Mouse (Mus musculus): ENCODE measurements at regions not wholly inside any gene's neighbourhood (a gene's known extent, or its start where the extent isn't known, plus 50 kb on each side); places are given as distances from the start of the nearest gene placed in this dataset.

DNA sequence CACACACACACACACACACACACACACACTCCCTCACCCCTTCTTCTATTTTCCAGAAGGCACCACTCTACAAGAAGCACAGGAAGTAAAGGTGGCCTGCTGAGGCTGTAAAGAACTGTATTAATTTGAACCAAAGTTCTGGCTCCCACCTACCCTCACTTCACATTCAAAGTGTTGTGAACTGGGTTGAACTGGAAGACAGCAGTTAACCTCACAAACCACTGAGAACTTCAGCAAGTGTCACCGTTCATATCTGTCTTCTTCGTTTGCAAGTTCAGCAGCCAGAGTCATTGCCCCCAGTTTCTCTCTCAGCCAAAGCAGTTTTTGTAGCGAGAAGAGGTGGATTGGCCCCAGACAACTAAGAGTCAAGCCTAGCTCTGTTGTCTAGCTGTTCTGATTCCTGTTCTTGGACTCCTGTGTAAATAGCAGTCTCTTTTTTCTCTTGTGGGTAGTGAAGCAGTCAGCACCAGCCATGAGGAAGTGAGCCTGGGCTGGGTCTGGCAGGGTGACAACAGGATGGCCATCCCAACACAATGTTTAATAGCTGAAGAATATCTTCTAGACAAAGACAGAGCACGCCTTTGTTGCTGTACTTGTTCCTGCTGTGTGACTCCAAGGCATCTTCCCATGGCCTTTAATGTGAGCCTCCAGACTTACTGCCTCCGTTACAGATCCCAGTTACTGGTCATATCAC, 452.0 kb upstream of the Meis1 start:
- no peaks in the 10 kb centered on the region for H3K36me3 ChIP-seq (ENCODE audit: control insufficient read depth, insufficient read depth, low read length, poor library complexity, severe bottlenecking)
- H3K27me3 ChIP-seq (ENCODE audit: control insufficient read depth, insufficient read depth, low read length, poor library complexity, severe bottlenecking), result no peaks in the 10 kb centered on the region
- DNase-seq (ENCODE audit: low read depth, low spot score), result no peak

DNA sequence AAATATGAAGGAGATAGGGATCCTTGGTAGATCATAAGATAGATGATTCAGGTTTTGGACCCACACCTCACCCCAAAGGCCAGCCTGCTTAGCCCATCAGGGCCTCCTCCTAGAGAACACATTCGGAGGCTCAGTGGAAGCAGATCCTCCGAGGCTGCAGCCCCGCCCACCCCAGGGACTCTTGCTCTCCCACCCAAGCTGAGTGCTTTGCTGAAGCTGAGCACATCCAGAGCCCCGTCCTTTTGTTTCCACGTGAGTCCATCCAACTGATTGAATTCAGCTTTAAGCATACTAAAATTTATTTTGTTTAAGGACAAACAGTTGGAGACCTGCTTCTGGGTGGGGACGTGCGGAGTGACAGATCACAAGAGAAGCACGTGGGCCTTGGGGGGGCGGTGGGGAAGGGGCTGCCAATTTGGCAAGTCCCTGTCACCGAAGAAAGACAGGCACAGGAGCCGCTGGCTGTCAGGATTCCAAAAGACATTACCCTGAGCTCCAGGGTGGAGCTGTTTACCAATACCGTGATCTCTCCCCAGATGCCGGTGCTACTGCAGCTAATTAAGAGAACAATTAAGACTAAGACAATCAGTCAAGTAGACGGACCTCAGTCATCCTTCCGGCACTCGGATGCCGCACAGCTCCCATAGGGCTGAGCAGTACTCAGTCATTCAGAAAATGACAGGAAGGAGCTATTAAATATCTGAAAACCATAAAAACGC, 448.9 kb upstream of the Spred2 start:
- DNase-seq (ENCODE audit: low read depth, low spot score), result no peak
- no peaks in the 10 kb centered on the region for H3K36me3 ChIP-seq (ENCODE audit: control insufficient read depth, insufficient read depth, low read length, poor library complexity, severe bottlenecking)
- H3K27me3 ChIP-seq (ENCODE audit: control insufficient read depth, insufficient read depth, low read length, poor library complexity, severe bottlenecking), result no peaks in the 10 kb centered on the region

DNA sequence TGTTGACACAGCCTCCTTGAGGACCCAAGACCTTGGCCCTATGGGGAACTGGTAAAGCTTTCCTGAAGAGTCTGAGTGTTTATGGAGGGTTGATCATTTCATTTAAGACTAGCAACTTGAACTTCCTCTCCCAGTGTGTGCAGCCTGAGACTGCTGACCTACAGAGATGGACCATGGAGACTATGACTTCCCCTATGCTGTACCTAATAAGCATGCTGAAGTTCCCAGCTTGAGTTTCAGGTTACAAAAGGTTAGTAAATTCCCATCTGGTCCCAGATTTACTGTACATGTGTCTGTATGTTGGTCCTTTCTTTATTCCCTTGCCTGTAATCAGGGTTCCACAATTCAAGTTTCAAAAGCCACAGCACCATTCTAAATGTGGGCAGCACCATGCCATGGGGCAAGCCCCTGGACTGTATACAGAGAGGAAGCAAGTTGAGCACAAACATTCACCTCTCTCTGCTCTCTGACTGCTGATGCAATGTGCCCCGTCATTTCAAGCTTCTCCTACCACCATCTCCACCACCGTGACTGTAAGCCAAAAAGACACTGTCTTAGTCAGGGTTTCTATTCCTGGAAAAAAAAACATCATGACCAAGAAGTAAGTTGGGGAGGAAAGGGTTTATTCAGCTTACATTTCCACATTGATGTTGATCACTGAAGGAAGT, 431.0 kb upstream of the Spred2 start:
- no peaks in the 10 kb centered on the region for H3K36me3 ChIP-seq (ENCODE audit: control insufficient read depth, insufficient read depth, low read length, poor library complexity, severe bottlenecking)
- DNase-seq (ENCODE audit: low read depth, low spot score), result no peak
- H3K27me3 ChIP-seq (ENCODE audit: control insufficient read depth, insufficient read depth, low read length, poor library complexity, severe bottlenecking), result no peaks in the 10 kb centered on the region

DNA sequence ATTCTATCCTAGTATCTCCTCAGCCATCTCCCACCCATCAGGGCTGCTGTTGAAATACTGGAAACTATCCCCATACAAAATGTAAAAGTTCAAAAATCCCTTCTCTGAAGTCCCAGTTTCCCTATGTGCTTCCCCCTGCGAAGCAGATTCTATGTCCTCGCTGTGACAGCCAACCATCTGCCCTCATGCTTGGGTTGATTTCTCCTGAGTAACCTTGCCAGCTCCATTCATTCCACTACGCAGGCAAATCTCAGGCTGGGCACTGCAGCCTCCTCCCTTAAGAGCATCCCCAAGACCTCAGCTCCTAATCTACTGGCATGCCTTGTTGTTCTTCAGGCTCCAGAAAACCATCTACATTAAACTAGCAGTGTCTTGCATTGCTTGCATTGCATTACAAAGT, 402.5 kb upstream of the Spred2 start:
- no peaks in the 10 kb centered on the region for H3K27me3 ChIP-seq (ENCODE audit: control insufficient read depth, insufficient read depth, low read length, poor library complexity, severe bottlenecking)
- H3K36me3 ChIP-seq (ENCODE audit: control insufficient read depth, insufficient read depth, low read length, poor library complexity, severe bottlenecking), result no peaks in the 10 kb centered on the region
- DNase-seq (ENCODE audit: low read depth, low spot score), result no peak

DNA sequence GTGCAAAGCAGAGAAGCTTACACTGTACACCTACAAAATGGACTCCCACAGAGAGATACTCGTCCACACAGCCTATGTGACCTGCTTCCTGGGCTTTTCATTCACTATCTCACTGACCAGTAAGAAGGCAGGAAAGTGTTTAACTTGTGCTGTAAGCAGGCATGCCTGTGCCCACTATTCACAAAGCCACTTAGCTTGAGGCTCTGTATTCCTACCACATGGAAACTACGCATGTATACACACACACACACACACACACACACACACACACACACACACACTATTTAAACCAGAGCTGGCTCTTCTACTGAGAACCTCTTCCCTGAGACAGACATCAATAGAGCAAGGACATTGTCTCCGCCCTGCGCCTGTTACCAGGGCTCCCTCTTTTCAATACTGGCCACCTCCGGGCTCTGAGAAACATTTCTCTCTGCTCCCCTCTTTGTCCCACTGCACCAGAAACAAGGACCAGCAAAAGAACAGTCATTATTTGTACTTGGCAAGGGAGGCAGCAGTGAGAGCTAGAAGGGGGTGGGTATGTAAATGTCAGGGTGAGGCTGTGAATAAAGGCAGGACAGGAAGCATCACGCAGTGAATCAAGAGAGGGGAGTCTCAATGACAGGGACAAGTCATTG, 400.2 kb upstream of the Spred2 start:
- DNase-seq (ENCODE audit: low read depth, low spot score), result no peak
- no peaks in the 10 kb centered on the region for H3K27me3 ChIP-seq (ENCODE audit: control insufficient read depth, insufficient read depth, low read length, poor library complexity, severe bottlenecking)
- no peaks in the 10 kb centered on the region for H3K36me3 ChIP-seq (ENCODE audit: control insufficient read depth, insufficient read depth, low read length, poor library complexity, severe bottlenecking)

DNA sequence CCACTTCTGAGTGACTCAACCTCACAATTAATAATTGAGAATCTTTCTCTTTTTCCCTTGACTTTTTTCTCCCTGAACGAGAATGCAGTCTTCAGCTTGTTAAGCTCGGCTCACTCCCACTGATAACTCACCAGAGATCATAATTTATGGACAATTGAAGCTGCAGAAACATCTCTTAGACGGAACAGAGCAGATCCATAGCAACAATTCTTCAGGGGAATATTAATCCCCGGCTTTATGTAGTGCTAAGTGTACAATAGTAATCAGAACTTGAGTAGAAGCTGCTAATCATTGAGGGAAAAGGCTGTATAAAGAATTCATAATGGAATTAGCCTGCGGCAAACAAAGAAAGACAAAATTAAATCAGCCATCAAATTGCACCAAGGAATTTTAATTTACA, 395.0 kb upstream of the Spred2 start:
- DNase-seq (ENCODE audit: low read depth, low spot score), result no peak
- no peaks in the 10 kb centered on the region for H3K27me3 ChIP-seq (ENCODE audit: control insufficient read depth, insufficient read depth, low read length, poor library complexity, severe bottlenecking)
- H3K36me3 ChIP-seq (ENCODE audit: control insufficient read depth, insufficient read depth, low read length, poor library complexity, severe bottlenecking), result no peaks in the 10 kb centered on the region

- no peak for DNase-seq (ENCODE audit: low read depth, low spot score)
- no peaks in the 10 kb centered on the region for H3K36me3 ChIP-seq (ENCODE audit: control insufficient read depth, insufficient read depth, low read length, poor library complexity, severe bottlenecking)
- no peaks in the 10 kb centered on the region for H3K27me3 ChIP-seq (ENCODE audit: control insufficient read depth, insufficient read depth, low read length, poor library complexity, severe bottlenecking)
Observed at GRCm38 (mm10) chr11:19530652-19531051, 393.5 kb upstream of the Spred2 start.

- Histone ChIP-seq H3K36me3 (ENCODE audit: control insufficient read depth, insufficient read depth, low read length, poor library complexity, severe bottlenecking) (no peaks in the 10 kb centered on the region), H3K27me3 (ENCODE audit: control insufficient read depth, insufficient read depth, low read length, poor library complexity, severe bottlenecking) (no peaks in the 10 kb centered on the region)
- no peak for DNase-seq (ENCODE audit: low read depth, low spot score)
Observed at GRCm38 (mm10) chr11:19531255-19532003, 392.7 kb upstream of the Spred2 start.

DNA sequence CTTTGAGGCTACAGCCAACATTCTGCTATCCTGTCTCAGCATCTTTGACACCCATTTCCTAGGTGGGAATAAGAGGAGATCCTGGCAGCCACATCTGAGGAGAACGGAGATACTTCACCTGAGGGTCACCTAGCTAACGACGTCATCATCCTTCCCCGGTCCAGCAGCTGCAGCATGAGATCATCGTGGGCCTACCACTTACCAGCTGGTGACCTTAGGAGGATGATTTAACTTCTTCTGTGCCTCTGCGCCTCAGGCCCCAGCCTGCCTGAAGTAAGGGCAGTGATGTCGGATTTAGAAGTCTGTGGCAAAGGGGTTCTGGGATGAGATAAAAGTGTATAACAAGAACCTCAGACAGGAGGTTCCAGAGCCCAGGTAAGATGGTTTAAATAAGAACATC, 391.3 kb upstream of the Spred2 start:
- no peaks in the 10 kb centered on the region for H3K27me3 ChIP-seq (ENCODE audit: control insufficient read depth, insufficient read depth, low read length, poor library complexity, severe bottlenecking)
- DNase-seq (ENCODE audit: low read depth, low spot score), result no peak

GRCm38 (mm10) chr11:19533701-19534100, 390.5 kb upstream of the Spred2 start:
- Histone ChIP-seq H3K27me3 (ENCODE audit: control insufficient read depth, insufficient read depth, low read length, poor library complexity, severe bottlenecking) (no peaks in the 10 kb centered on the region), H3K36me3 (ENCODE audit: control insufficient read depth, insufficient read depth, low read length, poor library complexity, severe bottlenecking) (no peaks in the 10 kb centered on the region)
- DNase-seq (ENCODE audit: low read depth, low spot score), result no peak

More for the DNA sequence above, 391.3 kb upstream of the Spred2 start:
- no peaks in the 10 kb centered on the region for H3K36me3 ChIP-seq (ENCODE audit: control insufficient read depth, insufficient read depth, low read length, poor library complexity, severe bottlenecking)

DNA sequence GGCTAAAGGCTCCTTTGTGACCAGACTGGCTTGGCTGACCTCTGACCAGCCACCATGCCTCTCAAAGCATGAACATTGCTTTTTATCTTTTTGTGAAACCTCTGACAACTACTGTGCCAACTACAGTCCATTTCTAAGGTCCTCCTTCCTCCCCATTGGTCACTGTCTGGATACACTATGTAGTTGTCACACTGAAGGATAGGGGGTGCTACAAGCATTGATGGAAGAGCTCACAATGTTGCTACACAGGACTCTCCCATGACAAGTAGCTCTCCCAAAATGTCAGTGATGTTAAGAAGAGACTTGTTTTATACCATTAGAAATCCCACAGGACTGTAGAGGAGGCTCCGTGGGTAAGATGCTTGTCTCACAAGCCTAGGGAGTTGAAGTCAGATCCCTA, 389.0 kb upstream of the Spred2 start:
- no peak for DNase-seq (ENCODE audit: low read depth, low spot score)
- H3K27me3 ChIP-seq (ENCODE audit: control insufficient read depth, insufficient read depth, low read length, poor library complexity, severe bottlenecking), result no peaks in the 10 kb centered on the region
- no peaks in the 10 kb centered on the region for H3K36me3 ChIP-seq (ENCODE audit: control insufficient read depth, insufficient read depth, low read length, poor library complexity, severe bottlenecking)

GRCm38 (mm10) chr11:19546226-19546625, 377.9 kb upstream of the Spred2 start:
- no peak for DNase-seq (ENCODE audit: low read depth, low spot score)
- Histone ChIP-seq H3K36me3 (ENCODE audit: control insufficient read depth, insufficient read depth, low read length, poor library complexity, severe bottlenecking) (no peaks in the 10 kb centered on the region), H3K27me3 (ENCODE audit: control insufficient read depth, insufficient read depth, low read length, poor library complexity, severe bottlenecking) (no peaks in the 10 kb centered on the region)

- no peaks in the 10 kb centered on the region for H3K27me3 ChIP-seq (ENCODE audit: control insufficient read depth, insufficient read depth, low read length, poor library complexity, severe bottlenecking)
- no peak for DNase-seq (ENCODE audit: low read depth, low spot score)
- H3K36me3 ChIP-seq (ENCODE audit: control insufficient read depth, insufficient read depth, low read length, poor library complexity, severe bottlenecking), result no peaks in the 10 kb centered on the region
Observed at GRCm38 (mm10) chr11:19554316-19554946, 369.7 kb upstream of the Spred2 start.

All from splenic B cell, adult 2 months (primary cell).